Mouse (Mus musculus): Measurements from ENCODE around the gene Rnf168. TPM values are rescaled to one million over a fixed set of nuclear protein-coding genes. Genes with fewer than 3 reads are reported as not detected.
"Not testable (repeated sequence)": the region's sequence is repeated elsewhere in the genome, so short reads cannot be mapped to it uniquely, and the experiment has no call there.

The Rnf168 gene
- 10 to 100 TPM; 18.9 to 26.9 TPM for total RNA-seq (2021)
- long read RNA-seq, experiment 1, partial matches to known transcripts = 0 of 4 reads
- long read RNA-seq, experiment 1, other reads (novel, unspliced or antisense) = 0 of 4 reads
- long read RNA-seq, experiment 2, transcript Rnf168-201 (6 exons, 3,932 nt) = major isoform, 21 of 26 reads
- long read RNA-seq, experiment 2, partial matches to known transcripts = 3 of 26 reads
- long read RNA-seq, experiment 2, other reads (novel, unspliced or antisense) = 2 of 26 reads

- peak; percentile 89 to 90 for DNase-seq (ENCODE audit: low spot score in 2 of 2)
Observed at GRCm38 (mm10) chr16:32277308-32278256, at the start of gene Rnf168. TSS of gene Rnf168 (plus strand) at chr16:32277459.

GRCm38 (mm10) chr16:32232050-32232449 is 45.2 kb upstream of the Rnf168 start:
- DNase-seq (ENCODE audit: low spot score in 2 of 2) = peak in 1 of 2 experiments; percentile 24

GRCm38 (mm10) chr16:32237930-32238680 is 39.2 kb upstream of the Rnf168 start:
- no peak for DNase-seq (ENCODE audit: low spot score in 2 of 2)

GRCm38 (mm10) chr16:32239428-32240312 is 37.6 kb upstream of the Rnf168 start:
- DNase-seq (ENCODE audit: low spot score in 2 of 2) = no peak

GRCm38 (mm10) chr16:32243901-32244300 is 33.4 kb upstream of the Rnf168 start:
- no peak for DNase-seq (ENCODE audit: low spot score in 2 of 2)

- peak in 1 of 2 experiments; percentile 43 for DNase-seq (ENCODE audit: low spot score in 2 of 2)
Observed at GRCm38 (mm10) chr16:32246351-32246791, 30.9 kb upstream of the Rnf168 start.

GRCm38 (mm10) chr16:32246952-32247370 is 30.3 kb upstream of the Rnf168 start, which contains the start of the genes Fbxo45 and Wdr53:
TSS of gene Fbxo45 (minus strand) at chr16:32247158.
TSS of gene Wdr53 (plus strand) at chr16:32247227.
- DNase-seq (ENCODE audit: low spot score in 2 of 2) = peak; percentile 94 to 95

- DNase-seq (ENCODE audit: low spot score in 2 of 2) = not testable (repeated sequence)
Observed at GRCm38 (mm10) chr16:32264225-32264624, 13.0 kb upstream of the Rnf168 start.

GRCm38 (mm10) chr16:32271291-32271690 is 6.0 kb upstream of the Rnf168 start, which contains the start of gene Smco1:
TSS of gene Smco1 (plus strand) at chr16:32271468.
- DNase-seq (ENCODE audit: low spot score in 2 of 2) = no peak

- peak in 1 of 2 experiments; percentile 29 for DNase-seq (ENCODE audit: low spot score in 2 of 2)
Observed at GRCm38 (mm10) chr16:32273338-32273737, 3.9 kb upstream of the Rnf168 start.

- no peak for DNase-seq (ENCODE audit: low spot score in 2 of 2)
Observed at GRCm38 (mm10) chr16:32275041-32275440, 2.2 kb upstream of the Rnf168 start.

- DNase-seq (ENCODE audit: low spot score in 2 of 2) = no peak
Observed at GRCm38 (mm10) chr16:32275830-32276229, 1.4 kb upstream of the Rnf168 start.

GRCm38 (mm10) chr16:32278396-32278795 is 1.1 kb downstream of the Rnf168 start:
- no peak for DNase-seq (ENCODE audit: low spot score in 2 of 2)

GRCm38 (mm10) chr16:32280211-32280610 is 3.0 kb downstream of the Rnf168 start:
- DNase-seq (ENCODE audit: low spot score in 2 of 2) = no peak

GRCm38 (mm10) chr16:32282608-32283007 is 5.3 kb downstream of the Rnf168 start:
- no peak for DNase-seq (ENCODE audit: low spot score in 2 of 2)

- no peak for DNase-seq (ENCODE audit: low spot score in 2 of 2)
Observed at GRCm38 (mm10) chr16:32291821-32292220, 14.6 kb downstream of the Rnf168 start.

GRCm38 (mm10) chr16:32299617-32300016 is 22.4 kb downstream of the Rnf168 start:
- DNase-seq (ENCODE audit: low spot score in 2 of 2) = not testable (repeated sequence)

- DNase-seq (ENCODE audit: low spot score in 2 of 2) = no peak
Observed at GRCm38 (mm10) chr16:32303046-32303445, 25.8 kb downstream of the Rnf168 start.

- no peak for DNase-seq (ENCODE audit: low spot score in 2 of 2)
Observed at GRCm38 (mm10) chr16:32303886-32304285, 26.6 kb downstream of the Rnf168 start.

GRCm38 (mm10) chr16:32311970-32312369 is 34.7 kb downstream of the Rnf168 start:
- no peak for DNase-seq (ENCODE audit: low spot score in 2 of 2)

All from adrenal gland, adult 18-20 months (tissue).